Mouse (Mus musculus) CD4-positive, CD25-positive, alpha-beta regulatory T cell, adult 9 weeks (primary cell): Measurements from ENCODE around the gene Olfr656. TPM values are rescaled to one million over a fixed set of nuclear protein-coding genes. Genes with fewer than 3 reads are reported as not detected.

Experiments used
- polyA plus RNA-seq: library from polyadenylated mRNA; unstranded; fragments of 100-300 nt; shearing (Covaris generic); gene quantifications from one replicate; pipeline ENCODE4 v1.2.1, GENCODE M21; 2017

The Olfr656 gene
- not detected for polyA plus RNA-seq

DNA sequence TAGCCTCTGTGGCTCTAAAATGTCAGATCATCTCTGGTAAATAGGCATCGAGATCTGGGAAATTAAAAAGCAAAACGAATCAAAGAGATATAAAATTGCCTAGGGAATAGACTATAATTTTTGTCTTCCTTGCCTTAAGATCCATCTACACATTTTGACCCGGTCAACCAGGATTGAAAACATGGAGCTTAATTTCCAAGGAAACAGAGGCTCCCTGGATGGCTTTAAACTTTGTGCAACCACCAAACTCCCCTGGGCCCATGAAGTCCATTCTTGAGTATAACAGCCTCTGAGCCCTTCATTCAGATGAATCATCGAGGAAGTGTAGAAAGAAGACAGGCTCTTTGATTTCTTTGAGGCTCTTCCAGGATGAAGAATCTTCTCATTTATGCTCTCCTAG lies at the start of gene Olfr656:
Gene Olfr656, plus strand, starts transcription at position 301 of the 400 bp plus-strand sequence.

DNA sequence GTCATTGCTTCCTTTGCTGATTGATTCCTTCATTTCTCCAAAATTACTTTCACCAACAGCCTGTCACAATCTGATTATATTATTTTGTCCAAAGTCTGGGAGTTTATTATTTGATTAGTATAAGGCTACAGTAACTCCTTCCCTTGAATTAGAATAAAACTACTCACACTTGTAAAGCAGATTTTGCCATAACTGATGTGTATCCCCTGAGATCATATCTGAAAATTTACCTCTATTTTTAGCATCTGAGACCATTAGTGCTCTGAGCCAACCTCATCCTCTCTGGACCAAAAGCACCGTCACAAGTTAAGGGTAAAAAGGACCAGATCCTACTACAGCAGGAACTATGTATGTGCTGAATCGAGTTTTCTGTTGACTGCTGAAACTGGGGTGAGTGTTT lies 36.7 kb upstream of the Olfr656 start, which contains the start of gene Olfr653:
Gene Olfr653, plus strand, starts transcription at position 301 of the 400 bp plus-strand sequence.

DNA sequence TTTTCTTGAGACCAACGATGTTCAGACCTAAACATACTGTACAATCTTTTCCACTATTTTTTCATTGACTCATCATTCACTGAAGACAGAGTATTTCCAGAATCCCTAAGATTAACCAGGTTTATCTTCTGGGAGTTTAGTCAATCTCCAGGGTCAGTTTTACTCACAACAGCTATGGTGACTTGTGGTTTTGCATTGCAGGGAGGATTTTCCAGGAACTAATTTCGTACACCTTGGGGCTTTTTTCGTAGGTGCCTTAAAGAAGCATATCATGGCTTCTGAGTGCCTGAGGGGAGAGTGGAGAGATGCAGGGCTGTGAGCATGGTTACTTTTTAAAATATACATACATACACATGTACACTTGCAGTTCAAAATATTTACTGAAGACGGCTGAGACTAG lies 27.0 kb upstream of the Olfr656 start, which contains the start of gene Olfr654:
Gene Olfr654, plus strand, starts transcription at position 301 of the 400 bp plus-strand sequence.

DNA sequence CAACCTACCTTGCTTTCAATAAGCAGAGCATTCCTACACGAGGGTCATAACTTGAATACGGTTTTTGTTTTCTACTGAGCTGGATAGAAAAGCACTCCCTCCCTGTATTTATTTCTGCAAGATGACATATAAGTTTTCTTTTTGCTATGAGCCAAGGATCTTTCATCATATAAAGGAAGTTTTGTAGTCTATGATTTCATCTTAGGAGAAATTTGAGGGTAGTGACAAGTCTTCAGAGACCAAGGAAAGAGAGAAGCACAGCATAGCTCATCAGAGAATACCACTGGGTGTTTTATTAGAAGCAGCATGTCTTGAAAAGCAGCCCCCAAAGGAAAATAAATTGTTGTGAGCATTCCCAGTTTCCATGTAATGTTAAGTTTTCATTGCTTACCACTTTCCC lies 12.1 kb upstream of the Olfr656 start, which contains the start of gene Olfr655:
Gene Olfr655, minus strand, starts transcription at position 101 of the 400 bp plus-strand sequence.

DNA sequence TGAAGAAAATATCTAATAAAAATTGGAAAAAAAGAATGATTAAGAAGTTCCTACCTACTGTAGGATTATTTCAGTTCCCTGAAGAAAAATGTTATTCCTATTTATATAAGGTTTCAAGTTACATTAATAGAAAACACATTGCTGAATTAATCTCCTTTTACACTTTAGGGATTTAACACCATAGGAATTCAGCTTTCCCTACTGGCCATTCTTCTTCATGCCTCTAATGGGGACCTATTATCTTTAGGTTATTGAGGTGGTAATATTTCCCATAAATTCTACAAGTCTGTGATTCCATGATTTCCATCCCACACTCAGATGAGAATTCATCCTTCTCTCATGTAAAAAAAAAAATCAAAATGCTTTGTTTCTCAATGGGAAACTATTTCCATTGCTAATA lies 10.7 kb downstream of the Olfr656 start, which contains the start of gene Olfr657:
Gene Olfr657, plus strand, starts transcription at position 301 of the 400 bp plus-strand sequence.

DNA sequence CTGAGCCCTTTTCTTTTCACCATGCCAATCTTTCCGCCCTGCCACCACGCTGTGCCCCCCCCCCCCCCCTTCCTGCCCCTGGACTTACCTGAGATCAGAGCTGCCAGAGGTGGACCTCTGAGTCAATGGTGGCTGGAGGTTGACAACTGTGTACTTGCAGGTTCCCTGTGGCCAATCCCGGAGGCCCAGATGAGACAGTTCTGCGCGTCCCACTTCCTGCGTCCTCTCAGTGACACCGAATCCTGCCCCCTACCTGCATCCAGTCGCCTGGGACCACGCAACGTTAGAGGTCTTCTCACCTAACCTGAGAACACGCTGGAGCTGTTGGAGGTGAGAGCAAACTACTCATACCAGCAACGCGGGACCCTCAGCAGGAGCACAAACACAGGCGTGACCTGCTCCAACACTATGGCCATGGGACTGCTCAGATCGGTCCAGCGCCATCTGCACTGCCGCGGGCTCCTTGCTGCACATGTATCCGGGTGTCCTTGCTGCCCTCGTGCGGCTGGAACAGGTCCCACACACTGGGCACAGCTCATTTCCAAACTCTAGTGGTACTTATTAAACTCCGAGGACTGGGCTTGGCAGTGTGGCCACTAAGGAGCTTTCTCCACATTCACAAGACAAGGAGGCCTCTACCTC lies 33.2 kb downstream of the Olfr656 start, which contains the start of gene Olfr658:
Gene Olfr658, minus strand, starts transcription at position 465 of the 642 bp plus-strand sequence.

DNA sequence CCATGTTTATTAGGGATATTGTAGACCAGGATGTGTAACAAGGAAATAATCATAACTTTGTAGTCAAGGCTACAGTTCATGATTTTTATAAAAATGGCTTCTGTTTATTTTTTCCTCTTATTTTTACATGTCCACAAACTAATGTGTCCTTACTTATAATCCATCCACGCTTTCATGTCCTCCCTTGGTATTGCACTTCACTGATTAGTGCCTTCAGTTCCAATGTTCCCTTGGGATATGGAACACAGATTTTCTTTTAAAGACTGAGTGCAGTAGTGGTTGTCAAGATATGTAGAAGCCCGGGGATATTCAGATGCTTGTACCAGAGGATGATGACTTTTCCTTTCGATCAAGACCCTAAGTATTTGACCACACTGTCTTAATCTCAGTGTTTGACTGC lies 52.7 kb downstream of the Olfr656 start, which contains the start of gene Olfr659:
Gene Olfr659, plus strand, starts transcription at position 301 of the 400 bp plus-strand sequence.

Other genes starting within 250 kb of the Olfr656 start
- 1.5 TPM for gene Trim30b, start 244.1 kb upstream of the Olfr656 start, polyA plus RNA-seq
- 1.4 TPM for gene Trim30c, start 213.1 kb upstream of the Olfr656 start, polyA plus RNA-seq
- 72.6 TPM for gene Trim30a, start 148.8 kb upstream of the Olfr656 start, polyA plus RNA-seq
- 29.7 TPM for gene Trim30d, start 106.1 kb upstream of the Olfr656 start, polyA plus RNA-seq
- not detected for gene Olfr651, start 63.8 kb upstream of the Olfr656 start, polyA plus RNA-seq
- gene Olfr652, start 53.1 kb upstream of the Olfr656 start, polyA plus RNA-seq: not detected
- gene Olfr653, start 36.6 kb upstream of the Olfr656 start, polyA plus RNA-seq: not detected
- not detected for gene Olfr654, start 26.9 kb upstream of the Olfr656 start, polyA plus RNA-seq
- gene Olfr655, start 12.2 kb upstream of the Olfr656 start, polyA plus RNA-seq: not detected
- not detected for gene Olfr657, start 10.8 kb downstream of the Olfr656 start, polyA plus RNA-seq
- gene Olfr658, start 33.4 kb downstream of the Olfr656 start, polyA plus RNA-seq: not detected
- gene Olfr659, start 52.8 kb downstream of the Olfr656 start, polyA plus RNA-seq: not detected
- gene Olfr661, start 72.5 kb downstream of the Olfr656 start, polyA plus RNA-seq: not detected
- gene Usp17le, start 163.5 kb downstream of the Olfr656 start, polyA plus RNA-seq: not detected
- not detected for gene Usp17lb, start 228.6 kb downstream of the Olfr656 start, polyA plus RNA-seq
- gene Usp17la, start 243.1 kb downstream of the Olfr656 start, polyA plus RNA-seq: not detected